Mouse (Mus musculus) layer of hippocampus, adult 18-20 months (tissue): ENCODE data around the gene Vmn1r165. TPM values are rescaled to one million over a fixed set of nuclear protein-coding genes. Genes with fewer than 3 reads are reported as not detected.
"Not testable (repeated sequence)": the region's sequence is repeated elsewhere in the genome, so short reads cannot be mapped to it uniquely, and the experiment has no call there.

ENCODE experiments used
- DNase-seq, 2 experiments: peaks; one replicate each; pipeline ENCODE4 v3.0.0; 2022; ENCODE audit warnings: low spot score in 2 of 2
- long read RNA-seq: library from polyadenylated mRNA; stranded (forward); transcript quantifications from one replicate; pipeline ENCODE4 v2.0.0, GENCODE M21; 2021
- total RNA-seq, 2 experiments: library from RNA; stranded (reverse); gene quantifications; 2 replicates each; pipeline ENCODE4 v1.2.3; 2021

Vmn1r165 gene
- total RNA-seq: not detected
- long read RNA-seq: 0 reads

- DNase-seq: not testable (repeated sequence)
Measured at GRCm38 (mm10) chr7:23217032-23217431, at the start of gene Vmn1r165. Gene Vmn1r165, plus strand, starts transcription at chr7:23217332.

DNA sequence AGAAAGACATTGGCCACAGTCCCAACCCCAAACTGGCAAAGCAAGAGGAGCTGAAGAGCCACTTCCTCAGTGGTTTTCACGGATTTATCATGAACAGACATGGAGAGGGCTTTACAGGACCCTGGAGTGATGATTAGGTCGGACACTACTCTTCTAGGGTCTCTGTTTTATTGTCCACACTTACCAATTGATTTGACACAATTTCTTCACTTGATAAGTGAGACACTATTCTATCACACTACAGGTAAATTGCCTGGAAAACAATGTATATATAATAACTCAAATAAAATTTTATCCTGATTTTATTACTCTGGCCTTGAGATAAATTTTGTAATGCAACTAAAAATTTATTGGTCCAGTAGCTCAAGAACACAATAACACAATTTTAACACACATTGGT is 34.5 kb downstream of the Vmn1r165 start, which contains the start of gene Vmn1r166:
Gene Vmn1r166 (minus strand): TSS at position 101 of the 400 bp plus-strand sequence.
- not testable (repeated sequence) for DNase-seq

Other genes with a start within 250 kb of the Vmn1r165 start
- gene Gm4214, start 232.7 kb upstream of the Vmn1r165 start, total RNA-seq: not detected
- gene Gm4216, start 197.4 kb upstream of the Vmn1r165 start, total RNA-seq: not detected
- not detected for gene Vmn1r163, start 161.8 kb upstream of the Vmn1r165 start, total RNA-seq
- gene Gm8720, start 149.9 kb upstream of the Vmn1r165 start, total RNA-seq: not detected
- not detected for gene Gm10662, start 72.9 kb upstream of the Vmn1r165 start, total RNA-seq
- gene Vmn1r166, start 34.4 kb downstream of the Vmn1r165 start, total RNA-seq: not detected
- gene Gm6902, start 61.6 kb downstream of the Vmn1r165 start, total RNA-seq: not detected
- not detected for gene Nlrp4e, start 83.9 kb downstream of the Vmn1r165 start, total RNA-seq
- gene Nlrp5, start 168.6 kb downstream of the Vmn1r165 start, total RNA-seq: under 1 TPM in 1 of 2 experiments, not detected in 1; 0.30 TPM